Mouse (Mus musculus): ENCODE results near the gene Fbxw16.
"Not testable (repeated sequence)": the region's sequence is repeated elsewhere in the genome, so short reads cannot be mapped to it uniquely, and the experiment has no call there.

The Fbxw16 gene

GRCm38 (mm10) chr9:109449040-109449439 is at the start of gene Fbxw16:
Fbxw16 (minus strand) TSS chr9:109449140.
- Histone ChIP-seq H3K36me3 (ENCODE audit: control insufficient read depth, insufficient read depth, low read length, poor library complexity, severe bottlenecking) (no peaks in the 10 kb centered on the region), H3K27me3 (ENCODE audit: control insufficient read depth, insufficient read depth, low read length, poor library complexity, severe bottlenecking) (no peaks in the 10 kb centered on the region)
- no peak for DNase-seq (ENCODE audit: low read depth, low spot score)

- DNase-seq (ENCODE audit: low read depth, low spot score); H3K36me3 ChIP-seq (ENCODE audit: control insufficient read depth, insufficient read depth, low read length, poor library complexity, severe bottlenecking); H3K27me3 ChIP-seq (ENCODE audit: control insufficient read depth, insufficient read depth, low read length, poor library complexity, severe bottlenecking): not testable (repeated sequence)
Measured at GRCm38 (mm10) chr9:109495775-109496174, 46.8 kb upstream of the Fbxw16 start, which contains the start of gene Fbxw19. Fbxw19 (minus strand) TSS chr9:109495875.

GRCm38 (mm10) chr9:109432956-109433355 is 16.0 kb downstream of the Fbxw16 start:
- no peaks in the 10 kb centered on the region for H3K27me3 ChIP-seq (ENCODE audit: control insufficient read depth, insufficient read depth, low read length, poor library complexity, severe bottlenecking)
- H3K36me3 ChIP-seq (ENCODE audit: control insufficient read depth, insufficient read depth, low read length, poor library complexity, severe bottlenecking) = no peaks in the 10 kb centered on the region
- DNase-seq (ENCODE audit: low read depth, low spot score) = no peak

GRCm38 (mm10) chr9:109404196-109404595 is 44.7 kb downstream of the Fbxw16 start, which contains the start of gene Fbxw22:
Fbxw22 (minus strand) TSS chr9:109404296.
- not testable (repeated sequence) for H3K36me3 ChIP-seq (ENCODE audit: control insufficient read depth, insufficient read depth, low read length, poor library complexity, severe bottlenecking); H3K27me3 ChIP-seq (ENCODE audit: control insufficient read depth, insufficient read depth, low read length, poor library complexity, severe bottlenecking); DNase-seq (ENCODE audit: low read depth, low spot score)
